Mouse (Mus musculus) liver, embryonic 14.5 days (tissue): ENCODE data around the gene Tubb3.

Source experiments
- CTCF ChIP-seq: IDR thresholded peaks from 2 replicates; pipeline ENCODE4 v1.5.1; 2016; ENCODE audit warnings: antibody characterized with exemption, low read depth, control low read depth
- EP300 ChIP-seq: IDR thresholded peaks from 2 replicates; pipeline ENCODE4 v1.6.1; 2016; ENCODE audit warnings: antibody characterized with exemption, low read depth

DNA sequence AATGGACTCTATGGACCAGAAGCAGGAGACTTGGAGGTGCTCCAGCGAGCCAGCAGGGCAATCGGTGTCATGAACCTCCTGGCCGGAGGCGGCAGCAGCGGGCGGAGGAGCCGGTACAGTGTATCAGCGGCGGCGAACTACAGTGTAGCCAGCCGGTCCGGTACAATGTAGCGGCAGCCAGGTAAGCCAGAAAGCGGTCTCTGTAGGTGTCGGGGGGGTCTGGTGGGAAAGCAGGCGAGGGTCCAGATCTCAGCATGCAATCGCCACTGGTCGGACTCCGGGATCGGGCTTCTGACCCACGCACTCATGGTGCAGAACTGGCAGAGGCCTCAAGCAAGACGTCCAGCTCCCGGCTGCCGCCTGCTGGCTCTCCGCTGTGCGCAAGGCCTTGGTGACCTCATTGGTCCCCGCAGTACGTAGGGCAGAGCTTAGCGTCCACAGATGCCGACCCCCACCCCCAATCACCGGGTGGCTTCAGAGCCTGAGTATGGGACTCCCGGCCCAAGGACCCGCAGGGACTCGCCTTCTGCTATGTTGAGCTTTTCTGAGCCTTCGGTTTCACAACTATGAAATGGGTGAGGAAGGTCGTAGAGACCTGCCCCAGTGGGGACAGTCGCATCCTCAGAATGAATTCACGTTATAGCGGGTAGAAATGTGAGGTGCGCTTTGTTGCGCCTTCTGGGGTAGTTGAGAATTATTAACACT, 31.8 kb downstream of the Tubb3 start:
- peak; percentile 82 for TF ChIP-seq CTCF
- no peak for TF ChIP-seq EP300
